Mouse (Mus musculus) cerebellum, adult 18-20 months (tissue): ENCODE results near the gene Tbx6.
"Not testable (repeated sequence)": the region's sequence is repeated elsewhere in the genome, so short reads cannot be mapped to it uniquely, and the experiment has no call there.

Experiments used
- DNase-seq, 2 experiments: peaks; one replicate each; pipeline ENCODE4 v3.0.0; 2021

Tbx6 gene

GRCm38 (mm10) chr7:126770784-126771183 lies 10.5 kb upstream of the Tbx6 start:
- DNase-seq, result peak in 1 of 2 experiments; percentile 3

- peak in 1 of 2 experiments; percentile 5 for DNase-seq
Measured at GRCm38 (mm10) chr7:126773351-126773750, 7.9 kb upstream of the Tbx6 start.

GRCm38 (mm10) chr7:126774463-126774862 lies 6.8 kb upstream of the Tbx6 start:
- DNase-seq, result no peak

- peak in 1 of 2 experiments; percentile 6 for DNase-seq
Measured at GRCm38 (mm10) chr7:126775185-126775977, 5.9 kb upstream of the Tbx6 start.

- peak in 1 of 2 experiments; percentile 4 for DNase-seq
Measured at GRCm38 (mm10) chr7:126775978-126776234, 5.4 kb upstream of the Tbx6 start.

GRCm38 (mm10) chr7:126776598-126777057 lies 4.7 kb upstream of the Tbx6 start, which contains the start of gene Ypel3:
Gene Ypel3, plus strand, starts transcription at chr7:126776955.
- DNase-seq, result peak; percentile 97 to 98

- DNase-seq, result peak; percentile 49 to 54
Measured at GRCm38 (mm10) chr7:126777476-126777875, 3.8 kb upstream of the Tbx6 start.

- DNase-seq, result no peak
Measured at GRCm38 (mm10) chr7:126778147-126778546, 3.1 kb upstream of the Tbx6 start.

GRCm38 (mm10) chr7:126779101-126779500 lies 2.2 kb upstream of the Tbx6 start:
- DNase-seq, result not testable (repeated sequence)

- peak; percentile 87 to 90 for DNase-seq
Measured at GRCm38 (mm10) chr7:126779983-126780970, 1.0 kb upstream of the Tbx6 start.

- no peak for DNase-seq
Measured at GRCm38 (mm10) chr7:126781661-126782370, 533 bp downstream of the Tbx6 start.

GRCm38 (mm10) chr7:126782693-126783092 lies 1.4 kb downstream of the Tbx6 start:
- DNase-seq, result no peak

- no peak for DNase-seq
Measured at GRCm38 (mm10) chr7:126784469-126784868, 3.2 kb downstream of the Tbx6 start.

GRCm38 (mm10) chr7:126785056-126785455 lies 3.8 kb downstream of the Tbx6 start:
- DNase-seq, result no peak

- no peak for DNase-seq
Measured at GRCm38 (mm10) chr7:126786142-126786541, 4.9 kb downstream of the Tbx6 start.

- DNase-seq, result no peak
Measured at GRCm38 (mm10) chr7:126789141-126789540, 7.9 kb downstream of the Tbx6 start.

- peak; percentile 97 to 98 for DNase-seq
Measured at GRCm38 (mm10) chr7:126791851-126792720, 10.8 kb downstream of the Tbx6 start, which contains the start of gene Ppp4c. Gene Ppp4c, minus strand, starts transcription at chr7:126792496.

GRCm38 (mm10) chr7:126792721-126793443 lies 11.6 kb downstream of the Tbx6 start:
- DNase-seq, result no peak

- DNase-seq, result no peak
Measured at GRCm38 (mm10) chr7:126793456-126794270, 12.4 kb downstream of the Tbx6 start.

- no peak for DNase-seq
Measured at GRCm38 (mm10) chr7:126794271-126794605, 13.0 kb downstream of the Tbx6 start.
